Mouse (Mus musculus) heart, postnatal 36 days (tissue): ENCODE measurements around the gene Nup133. TPM values are rescaled to one million over a fixed set of nuclear protein-coding genes. Genes with fewer than 3 reads are reported as not detected.

ENCODE experiments used
- DNase-seq, 2 experiments: peaks; one replicate each; pipeline ENCODE4 v3.0.0; 2021 to 2022
- intact Hi-C: fragments of 180-260 bp; cut with DNase I; formaldehyde crosslinking; loops from one replicate; pipeline ENCODE4 v1.15.1; 2025
- total RNA-seq, 2 experiments: library from RNA; stranded (reverse); gene quantifications; 2 replicates each; pipeline ENCODE4 v1.2.3; 2021

Nup133 gene
- total RNA-seq, 2 experiments from 2014 or later: 11.2 TPM

GRCm38 (mm10) chr8:123958130-123958529 is 9.1 kb upstream of the Nup133 start:
- intact Hi-C loops: no loop called here
- no peak for DNase-seq

GRCm38 (mm10) chr8:123954246-123954645 is 5.2 kb upstream of the Nup133 start:
- intact Hi-C loops: no loop called here
- DNase-seq: no peak

DNA sequence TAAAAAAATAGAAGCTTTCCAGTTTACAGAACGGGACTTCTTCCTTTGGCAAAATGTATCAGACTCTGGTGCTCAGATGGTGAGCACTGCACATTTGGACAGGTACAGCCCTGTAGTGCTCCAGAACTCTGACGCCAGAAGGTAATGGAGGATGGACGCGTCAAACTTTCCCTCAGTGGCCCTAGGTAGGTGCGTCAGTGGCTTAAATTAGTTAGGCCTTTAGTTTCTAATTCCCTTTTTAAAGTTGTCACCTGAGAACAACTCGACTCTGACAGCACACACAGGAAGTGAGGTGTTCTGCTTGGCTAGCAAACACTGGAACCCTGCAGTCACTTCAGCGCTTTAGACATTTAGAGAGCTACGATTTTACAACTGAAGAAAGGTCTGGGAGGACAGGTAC is 4.6 kb upstream of the Nup133 start:
- DNase-seq: no peak
- intact Hi-C loops: no loop called here

DNA sequence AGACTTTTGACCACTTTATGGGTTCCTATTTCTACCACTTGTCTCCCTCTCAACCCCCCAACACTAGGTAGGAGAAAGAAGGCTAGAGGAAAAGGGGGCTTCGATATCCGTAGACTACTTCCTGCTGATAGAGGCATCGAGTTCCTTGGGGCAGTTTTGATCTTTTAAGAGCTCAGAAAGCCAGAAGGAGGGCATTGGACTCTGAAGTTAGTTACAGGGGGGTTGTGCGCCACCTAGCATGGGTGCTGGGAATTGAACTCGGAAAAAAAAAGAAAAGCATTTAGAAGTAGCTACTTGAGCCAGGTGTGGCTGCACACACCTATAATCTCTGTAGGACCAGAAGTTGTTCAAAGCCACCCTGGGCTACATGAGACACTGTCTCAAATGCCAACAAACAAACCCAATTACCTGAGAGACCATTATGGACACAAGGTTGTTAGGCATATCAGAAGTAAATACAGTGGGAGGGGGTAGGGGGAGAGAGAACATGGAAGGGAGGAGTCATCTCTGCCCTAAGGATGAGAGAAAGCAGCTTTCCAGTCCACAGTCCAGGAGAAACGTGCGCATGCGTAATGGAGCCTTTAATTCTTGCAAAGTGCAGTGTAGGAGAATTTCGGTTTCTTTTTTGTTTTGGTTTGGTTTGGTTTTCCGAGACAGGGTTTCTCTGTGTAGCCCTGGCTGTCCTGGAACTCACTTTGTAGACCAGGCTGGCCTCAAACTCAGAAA is 1.2 kb upstream of the Nup133 start:
- intact Hi-C loops: loop anchor here (2.0 kb wide), 2 partner anchors 31 to 281 kb away; partner anchors contain the start of gene Galnt2
- peak; percentile 53 to 57 for DNase-seq

- no peak for DNase-seq
- intact Hi-C loops: loop anchor here (2.0 kb wide), 1 partner anchor 71 kb away; the partner anchor contains the start of genes Taf5l and Urb2
Observed at GRCm38 (mm10) chr8:123949686-123949986, 571 bp upstream of the Nup133 start.

DNA sequence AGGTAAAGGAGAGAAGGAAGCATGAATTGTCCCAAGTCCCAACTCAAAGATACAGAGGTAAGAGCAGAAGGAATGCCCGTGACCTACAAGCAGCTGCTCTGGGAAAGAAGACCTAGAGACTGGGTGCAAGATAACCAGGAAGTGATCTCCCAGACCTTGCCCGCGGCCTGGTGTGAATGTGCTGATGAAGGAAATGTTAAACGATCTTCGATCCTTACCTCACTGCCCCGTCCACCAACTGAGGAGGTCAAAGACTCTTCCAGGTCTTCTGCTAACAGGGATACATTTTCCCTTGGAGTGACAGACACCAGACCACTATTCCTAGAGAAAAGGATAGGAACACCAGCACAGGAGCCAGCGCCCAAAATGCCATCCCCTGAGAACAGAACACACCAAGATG is 20.0 kb downstream of the Nup133 start:
- no peak for DNase-seq
- intact Hi-C loops: no loop called here

- no peak for DNase-seq
- intact Hi-C loops: loop anchor here (2.0 kb wide), 1 partner anchor 423 kb away; no protein-coding TSS in a partner anchor
Observed at GRCm38 (mm10) chr8:123925671-123926070, 23.4 kb downstream of the Nup133 start.

- DNase-seq: peak; percentile 69 to 73
- intact Hi-C loops: loop anchor here (2.0 to 5.0 kb wide), 2 partner anchors 132 to 424 kb away; no protein-coding TSS in a partner anchor
Observed at GRCm38 (mm10) chr8:123924719-123925118, 24.3 kb downstream of the Nup133 start.

- intact Hi-C loops: no loop called here
- no peak for DNase-seq
Observed at GRCm38 (mm10) chr8:123914635-123915034, 34.4 kb downstream of the Nup133 start.

DNA sequence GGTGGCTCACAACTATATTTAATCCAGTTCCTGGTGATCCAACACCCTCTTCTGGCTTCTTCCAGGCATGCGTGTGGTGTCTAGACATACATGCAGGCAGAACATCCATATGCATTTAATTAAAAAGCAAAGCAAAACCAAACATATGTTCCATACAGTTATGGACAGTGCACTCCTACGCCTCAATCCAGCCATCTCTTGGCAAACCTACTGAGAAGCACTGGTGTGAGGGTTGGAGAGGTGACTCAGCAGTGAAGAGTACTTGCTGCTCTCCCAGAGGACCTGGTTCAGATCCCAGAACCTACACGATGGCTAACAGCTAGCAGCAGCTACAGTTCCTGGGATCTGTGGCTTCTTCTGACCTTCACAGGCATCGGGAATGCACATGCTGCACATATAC is 36.8 kb downstream of the Nup133 start:
- intact Hi-C loops: no loop called here
- DNase-seq: no peak

DNA sequence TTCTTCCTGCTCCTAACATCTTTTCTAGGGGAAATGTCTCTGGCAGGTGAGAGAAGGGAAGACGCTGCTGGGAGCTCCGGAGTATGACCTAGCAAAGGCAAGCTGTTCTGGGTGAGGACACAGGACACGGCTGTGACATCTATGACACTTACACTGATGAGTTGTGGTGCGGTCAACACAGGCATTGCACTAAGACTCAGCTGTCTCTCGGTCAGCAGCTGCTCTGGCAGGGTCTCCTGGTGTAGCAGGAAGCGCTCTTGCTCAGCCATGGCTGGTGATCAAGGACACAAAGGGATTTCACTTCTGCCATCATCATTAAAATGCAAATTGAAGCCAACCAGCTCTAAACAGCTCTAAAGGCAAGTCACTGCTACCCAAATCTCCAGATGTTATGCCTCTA is 41.5 kb downstream of the Nup133 start:
- intact Hi-C loops: loop anchor here (5.0 kb wide), 1 partner anchor 115 kb away; no protein-coding TSS in a partner anchor
- DNase-seq: no peak

- intact Hi-C loops: no loop called here
- no peak for DNase-seq
Observed at GRCm38 (mm10) chr8:123902653-123903052, 46.4 kb downstream of the Nup133 start.

DNA sequence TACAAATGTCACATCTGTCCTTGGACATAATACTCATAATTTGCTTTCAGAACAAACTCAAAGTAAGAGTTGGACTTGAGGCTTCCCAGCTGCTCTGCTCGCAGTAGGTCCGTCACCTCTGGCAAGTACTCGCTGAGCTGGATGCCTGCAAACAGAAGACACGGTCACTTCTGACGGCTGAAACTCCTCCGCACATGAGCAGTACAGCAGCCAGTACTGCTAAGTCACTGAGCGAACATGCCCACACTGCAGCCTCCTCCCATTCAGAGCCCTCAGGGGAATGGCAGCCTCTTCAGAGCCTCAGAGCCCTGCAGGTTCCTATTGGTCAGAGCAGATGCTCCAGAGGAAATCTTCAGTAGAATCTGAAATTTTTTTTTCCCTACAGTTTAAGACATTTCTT is 49.7 kb downstream of the Nup133 start:
- DNase-seq: no peak
- intact Hi-C loops: loop anchor here (5.0 kb wide), 1 partner anchor 62 kb away; no protein-coding TSS in a partner anchor

- DNase-seq: no peak
- intact Hi-C loops: loop anchor here (5.0 kb wide), 1 partner anchor 61 kb away; no protein-coding TSS in a partner anchor
Observed at GRCm38 (mm10) chr8:123898576-123898975, 50.5 kb downstream of the Nup133 start.

DNA sequence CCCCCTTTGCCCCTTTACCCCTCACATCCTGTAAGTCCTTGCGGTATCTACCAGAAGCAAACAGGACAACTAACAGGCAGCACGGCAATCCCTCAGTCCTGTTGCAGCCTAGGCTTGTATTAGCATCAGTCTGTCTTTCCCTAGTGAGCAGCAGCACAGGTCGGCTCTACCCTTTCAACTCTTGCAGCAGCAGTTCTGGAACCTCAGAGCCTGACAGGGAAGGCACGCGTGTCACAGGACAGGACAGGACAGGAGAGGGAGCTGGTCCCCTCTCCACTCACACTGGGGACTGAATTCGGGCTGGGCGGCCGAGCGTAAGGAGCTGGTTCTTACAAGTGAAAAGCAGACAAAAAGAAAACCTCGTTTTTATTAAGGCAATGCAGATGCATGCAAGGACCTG is 52.3 kb downstream of the Nup133 start:
- no peak for DNase-seq
- intact Hi-C loops: loop anchor here (5.0 kb wide), 1 partner anchor 59 kb away; no protein-coding TSS in a partner anchor

- DNase-seq: no peak
- intact Hi-C loops: loop anchor here (5.0 kb wide), 1 partner anchor 59 kb away; no protein-coding TSS in a partner anchor
Observed at GRCm38 (mm10) chr8:123896366-123896761, 52.7 kb downstream of the Nup133 start.

GRCm38 (mm10) chr8:123895680-123896365 is 53.2 kb downstream of the Nup133 start:
- intact Hi-C loops: loop anchor here (5.0 kb wide), 1 partner anchor 59 kb away; no protein-coding TSS in a partner anchor
- DNase-seq: no peak

- intact Hi-C loops: loop anchor here (5.0 kb wide), 1 partner anchor 58 kb away; no protein-coding TSS in a partner anchor
Observed at GRCm38 (mm10) chr8:123895230-123895629, 53.8 kb downstream of the Nup133 start.

DNA sequence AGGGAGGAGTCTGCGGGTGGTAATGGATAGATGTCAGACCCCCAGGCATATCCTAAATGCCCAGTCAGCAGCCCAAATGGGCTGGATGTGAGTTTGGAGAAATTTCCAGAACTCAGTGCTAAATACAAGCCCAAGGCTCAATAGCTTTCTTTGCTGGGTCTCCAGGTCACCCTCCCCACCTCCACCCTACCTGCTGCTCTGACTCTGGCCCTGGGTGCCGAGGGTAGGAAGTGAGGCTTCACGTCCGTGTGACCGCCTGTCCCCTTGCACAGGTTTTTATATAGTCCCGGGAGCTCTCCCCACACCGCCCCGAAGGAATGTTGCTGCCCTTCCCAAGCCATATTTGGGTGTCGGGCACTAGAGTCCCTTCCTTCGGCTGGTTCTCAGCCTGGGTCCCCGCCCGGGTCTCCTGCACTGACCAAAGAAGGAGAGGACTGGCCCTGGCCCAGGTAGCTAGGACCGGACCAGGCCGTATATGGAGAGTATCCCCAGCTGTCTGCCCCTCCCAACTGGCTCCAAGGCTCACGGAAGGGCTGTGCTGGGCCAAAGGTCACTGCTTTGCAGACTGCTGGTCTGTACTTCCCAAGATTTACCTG is 54.5 kb downstream of the Nup133 start, which contains the start of gene Acta1:
Gene Acta1, minus strand, starts transcription at position 250 of the 596 bp plus-strand sequence.
- no peak for DNase-seq
- intact Hi-C loops: loop anchor here (5.0 kb wide), 1 partner anchor 57 kb away; no protein-coding TSS in a partner anchor

More at GRCm38 (mm10) chr8:123895230-123895629, 53.8 kb downstream of the Nup133 start:
- DNase-seq: no peak

DNA sequence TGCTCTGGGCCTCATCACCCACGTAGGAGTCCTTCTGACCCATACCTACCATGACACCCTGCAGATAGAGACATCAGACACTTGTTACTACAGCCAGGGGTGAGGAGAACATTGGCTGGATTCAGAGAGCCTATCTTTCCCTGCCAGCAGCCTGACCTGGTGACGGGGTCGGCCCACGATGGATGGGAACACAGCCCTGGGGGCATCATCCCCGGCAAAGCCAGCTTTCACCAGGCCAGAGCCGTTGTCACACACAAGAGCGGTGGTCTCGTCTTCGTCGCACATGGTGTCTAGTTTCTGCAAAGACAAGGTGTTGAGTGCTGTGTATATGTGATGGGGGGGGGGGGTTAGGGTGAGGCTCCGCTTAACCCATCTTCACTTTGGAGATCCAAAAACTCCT is 55.7 kb downstream of the Nup133 start:
- no peak for DNase-seq

GRCm38 (mm10) chr8:123892586-123893155 is 56.4 kb downstream of the Nup133 start:
- DNase-seq: no peak
- intact Hi-C loops: no loop called here

More for the DNA sequence above, 55.7 kb downstream of the Nup133 start:
- intact Hi-C loops: no loop called here
